Mouse (Mus musculus) CD4-positive naive resting alpha-beta T cell, adult 76 days (primary cell): ENCODE results near the gene Atg14. TPM values are rescaled to one million over a fixed set of nuclear protein-coding genes. Genes with fewer than 3 reads are reported as not detected.

Experiments
- total RNA-seq: library from RNA; stranded (reverse); gene quantifications from one replicate; pipeline ENCODE4 v1.2.4, GENCODE M21; 2023

Gene Atg14
- total RNA-seq, result 28.3 TPM

GRCm38 (mm10) chr14:47570549-47570948 lies at the start of gene Atg14:
Atg14 (minus strand) TSS chr14:47570649.

Other genes with a start within 250 kb of the Atg14 start
- gene Lgals3, start 202.9 kb downstream of the Atg14 start, total RNA-seq, result 3.5 TPM
- gene Dlgap5, start 152.2 kb downstream of the Atg14 start, total RNA-seq, result 4.4 TPM
- gene Fbxo34, start 120.2 kb downstream of the Atg14 start, total RNA-seq, result 21.1 TPM
- gene Ktn1, start 77.8 kb upstream of the Atg14 start, total RNA-seq, result 64.0 TPM